Mouse (Mus musculus) G1E (cell line): ENCODE measurements at regions not wholly inside any gene's neighbourhood (a gene's known extent, or its start where the extent isn't known, plus 50 kb on each side); places are given as distances from the start of the nearest gene placed in this dataset.

Experiments
- CTCF ChIP-seq: IDR thresholded peaks from 2 replicates; pipeline ENCODE4 v1.5.1; 2012; ENCODE audit warnings: low read depth, low read length, inconsistent platforms, mixed read lengths
- POLR2AphosphoS5 ChIP-seq: IDR thresholded peaks from 2 replicates; pipeline ENCODE4 v1.6.1; 2012; ENCODE audit warnings: low read depth, low read length, inconsistent platforms; ENCODE audit not compliant: insufficient replicate concordance
- TAL1 ChIP-seq: conservative IDR thresholded peaks from 2 replicates; pipeline ENCODE4 v1.6.1; 2012; ENCODE audit warnings: low read depth, low read length, inconsistent platforms, mixed read lengths

GRCm38 (mm10) chr6:51380275-51380575 lies 52.2 kb upstream of the Nfe2l3 start:
- TF ChIP-seq CTCF = no peak
- no peak for TF ChIP-seq TAL1
- no peak for TF ChIP-seq POLR2AphosphoS5
